Mouse (Mus musculus): ENCODE data around the gene Ost4. TPM values are rescaled to one million over a fixed set of nuclear protein-coding genes. Genes with fewer than 3 reads are reported as not detected.

Gene Ost4
- total and polyA plus RNA-seq, 3 experiments, result 220 to 478 (median 321) TPM

DNA sequence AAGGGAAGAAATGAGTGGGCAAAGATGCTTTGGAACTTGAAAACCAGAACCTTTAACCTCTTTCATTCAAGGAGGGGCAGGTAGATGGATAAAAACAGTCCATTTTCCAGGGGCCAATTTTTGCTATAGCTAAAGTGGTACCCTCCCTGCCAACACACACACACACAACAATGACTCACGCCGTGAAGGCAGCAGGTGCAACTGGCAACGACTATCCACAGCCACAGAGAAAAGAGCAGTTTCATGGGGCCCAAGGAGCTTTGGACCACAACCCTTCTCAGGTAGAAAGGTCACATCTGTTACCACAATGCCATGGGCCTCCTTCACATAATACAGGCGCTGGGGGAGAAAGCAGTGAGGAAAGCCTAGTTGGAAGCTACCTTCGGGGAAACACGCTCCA is 48.2 kb upstream of the Ost4 start:
- Histone ChIP-seq H3K36me3 (ENCODE audit: control insufficient read depth in 1 of 2, insufficient read depth in 2 of 2, low read length in 2 of 2) (peaks cover 4 to 17% of the 10 kb centered on the region in 2 experiments; a peak in 3 of 4 replicates), H3K4me3 (ENCODE audit: control insufficient read depth in 1 of 2, insufficient read depth in 1 of 2, low read depth in 2 of 2, low read length in 2 of 2) (no peak overlapping the region), H3K27ac (ENCODE audit: control insufficient read depth, low read depth, low read length) (no peak overlapping the region), H3K4me1 (ENCODE audit: control insufficient read depth in 1 of 2, insufficient read depth in 2 of 2, low read length in 2 of 2) (peaks cover 2 to 25% of the 10 kb centered on the region in 2 experiments), H3K79me2 (ENCODE audit: control insufficient read depth, insufficient read depth, low read length, poor library complexity) (peaks cover 25% of the 10 kb centered on the region), H3K27me3 (ENCODE audit: control insufficient read depth in 1 of 2, insufficient read depth in 2 of 2, low read length in 2 of 2) (no peaks in the 10 kb centered on the region), H3K9me3 (replicated peaks; ENCODE audit: insufficient read depth, low read length) (no peaks in the 10 kb centered on the region), H3K9ac (ENCODE audit: control insufficient read depth, low read depth, low read length, poor library complexity, severe bottlenecking) (no peak overlapping the region)
- TF ChIP-seq TBP (IDR thresholded peaks at IDR 0.05; ENCODE audit: low read depth, low read length), result no peak
- TF ChIP-seq MXI1 (IDR thresholded peaks at IDR 0.05; ENCODE audit: low read depth, low read length), result no peak
- TF ChIP-seq UBTF (IDR thresholded peaks at IDR 0.05; ENCODE audit: borderline replicate concordance, insufficient read depth, low read depth, low read length), result no peak
- TF ChIP-seq SIN3A (IDR thresholded peaks at IDR 0.05; ENCODE audit: low read length), result no peak
- no peak for TF ChIP-seq ZKSCAN1 (IDR thresholded peaks at IDR 0.05; ENCODE audit: low read depth, low read length)
- no peak for TF ChIP-seq NRF1 (IDR thresholded peaks at IDR 0.05; ENCODE audit: insufficient read depth, low read depth, low read length, poor library complexity, severe bottlenecking)
- no peak for TF ChIP-seq POLR2AphosphoS2 (IDR thresholded peaks at IDR 0.05; ENCODE audit: low read length)
- no peak for TF ChIP-seq ZC3H11A (IDR thresholded peaks at IDR 0.05; ENCODE audit: low read depth, low read length)
- no peak for TF ChIP-seq ELF1 (IDR thresholded peaks at IDR 0.05; ENCODE audit: low read depth, low read length)
- TF ChIP-seq SMC3 (IDR thresholded peaks at IDR 0.05; ENCODE audit: low read depth, low read length), result no peak
- DNase-seq (ENCODE audit: low read depth, low spot score), result no peak

DNA sequence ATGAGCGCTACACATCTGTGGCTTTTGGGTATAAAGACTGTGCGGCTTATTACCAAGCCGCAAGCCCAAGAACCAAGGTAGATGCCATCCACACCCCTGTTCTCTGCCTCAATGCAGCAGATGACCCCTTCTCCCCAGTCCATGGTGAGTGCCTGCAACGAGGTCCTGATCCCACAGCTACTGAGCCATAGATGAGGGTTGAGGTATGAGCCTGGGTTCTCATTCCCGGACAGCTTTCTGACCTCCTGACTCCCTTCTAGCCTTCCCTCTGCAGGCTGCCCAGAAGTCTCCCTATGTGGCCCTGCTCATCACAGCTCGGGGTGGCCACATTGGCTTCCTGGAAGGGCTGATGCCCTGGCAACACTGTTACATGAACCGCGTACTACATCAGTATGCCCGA is 47.0 kb upstream of the Ost4 start:
- Histone ChIP-seq H3K27me3 (ENCODE audit: control insufficient read depth in 1 of 2, insufficient read depth in 2 of 2, low read length in 2 of 2) (no peaks in the 10 kb centered on the region), H3K4me1 (ENCODE audit: control insufficient read depth in 1 of 2, insufficient read depth in 2 of 2, low read length in 2 of 2) (peaks cover 2 to 22% of the 10 kb centered on the region in 2 experiments; a peak in 3 of 4 replicates), H3K36me3 (ENCODE audit: control insufficient read depth in 1 of 2, insufficient read depth in 2 of 2, low read length in 2 of 2) (peaks cover 4 to 17% of the 10 kb centered on the region in 2 experiments; a peak in 3 of 4 replicates), H3K9me3 (replicated peaks; ENCODE audit: insufficient read depth, low read length) (no peaks in the 10 kb centered on the region), H3K4me3 (ENCODE audit: control insufficient read depth in 1 of 2, insufficient read depth in 1 of 2, low read depth in 2 of 2, low read length in 2 of 2) (no peak overlapping the region), H3K79me2 (ENCODE audit: control insufficient read depth, insufficient read depth, low read length, poor library complexity) (peaks cover 22% of the 10 kb centered on the region), H3K27ac (ENCODE audit: control insufficient read depth, low read depth, low read length) (no peak overlapping the region), H3K9ac (ENCODE audit: control insufficient read depth, low read depth, low read length, poor library complexity, severe bottlenecking) (no peak overlapping the region)
- no peak for DNase-seq (ENCODE audit: low read depth, low spot score)
- TF ChIP-seq CHD2 (IDR thresholded peaks at IDR 0.05; ENCODE audit: low read length) (no peak), ELF1 (IDR thresholded peaks at IDR 0.05; ENCODE audit: low read depth, low read length) (no peak), MEF2A (IDR thresholded peaks at IDR 0.05; ENCODE audit: extremely low read depth, insufficient replicate concordance, low read depth, low read length, poor library complexity, severe bottlenecking) (no peak), ZKSCAN1 (IDR thresholded peaks at IDR 0.05; ENCODE audit: low read depth, low read length) (no peak), SIN3A (IDR thresholded peaks at IDR 0.05; ENCODE audit: low read length) (no peak), POLR2AphosphoS2 (IDR thresholded peaks at IDR 0.05; ENCODE audit: low read length) (peak; percentile 55; the same call in 1 of the 2 replicates), NELFE (IDR thresholded peaks at IDR 0.05; ENCODE audit: low read depth, low read length) (no peak)

DNA sequence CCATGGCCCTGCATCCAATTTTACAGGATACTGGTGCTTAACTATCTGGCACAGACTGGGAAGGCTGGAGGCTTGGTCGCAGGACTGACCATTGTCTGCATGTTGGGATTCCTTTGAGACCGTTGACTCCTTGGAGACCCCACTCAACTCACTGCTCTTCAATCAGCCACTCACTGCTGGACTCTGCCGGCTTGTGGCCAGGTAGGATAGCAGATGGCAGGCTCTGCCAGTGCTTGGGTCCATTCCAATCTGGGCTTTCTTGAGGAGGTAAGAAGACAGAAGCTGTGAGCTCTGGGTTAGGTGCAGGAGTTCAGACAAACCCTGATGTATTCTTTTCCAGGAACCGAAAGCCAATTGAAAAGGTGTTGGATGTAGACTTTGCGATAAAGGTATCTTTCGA is 46.5 kb upstream of the Ost4 start:
- no peaks in the 10 kb centered on the region for H3K9me3 ChIP-seq (replicated peaks; ENCODE audit: insufficient read depth, low read length)
- H3K27ac ChIP-seq (ENCODE audit: control insufficient read depth, low read depth, low read length), result no peak overlapping the region
- TF ChIP-seq MXI1 (IDR thresholded peaks at IDR 0.05; ENCODE audit: low read depth, low read length), result no peak
- TF ChIP-seq CHD1 (IDR thresholded peaks at IDR 0.05; ENCODE audit: low read depth, low read length), result no peak
- TF ChIP-seq BHLHE40 (IDR thresholded peaks at IDR 0.05; ENCODE audit: borderline replicate concordance, low read depth, low read length), result no peak
- TF ChIP-seq CHD2 (IDR thresholded peaks at IDR 0.05; ENCODE audit: low read length), result no peak
- no peak for TF ChIP-seq RAD21 (IDR thresholded peaks at IDR 0.05; ENCODE audit: low read depth, low read length)
- TF ChIP-seq RCOR1 (IDR thresholded peaks at IDR 0.05; ENCODE audit: low read depth, low read length), result no peak
- no peak for TF ChIP-seq TCF12 (IDR thresholded peaks at IDR 0.05; ENCODE audit: low read depth, low read length)
- no peak for TF ChIP-seq E2F4 (IDR thresholded peaks at IDR 0.05; ENCODE audit: borderline replicate concordance, low read depth, low read length)
- TF ChIP-seq MAZ (IDR thresholded peaks at IDR 0.05; ENCODE audit: low read depth, low read length), result no peak
- no peak for TF ChIP-seq TAL1 (IDR thresholded peaks at IDR 0.05; ENCODE audit: low read length)
- H3K4me1 ChIP-seq (ENCODE audit: control insufficient read depth in 1 of 2, insufficient read depth in 2 of 2, low read length in 2 of 2), result peaks cover 2 to 22% of the 10 kb centered on the region in 2 experiments; a peak in 3 of 4 replicates
- no peak overlapping the region for H3K4me3 ChIP-seq (ENCODE audit: control insufficient read depth in 1 of 2, insufficient read depth in 1 of 2, low read depth in 2 of 2, low read length in 2 of 2)
- no peaks in the 10 kb centered on the region for H3K27me3 ChIP-seq (ENCODE audit: control insufficient read depth in 1 of 2, insufficient read depth in 2 of 2, low read length in 2 of 2)
- H3K79me2 ChIP-seq (ENCODE audit: control insufficient read depth, insufficient read depth, low read length, poor library complexity), result peaks cover 18% of the 10 kb centered on the region
- peaks cover 4 to 16% of the 10 kb centered on the region in 2 experiments; a peak in 3 of 4 replicates for H3K36me3 ChIP-seq (ENCODE audit: control insufficient read depth in 1 of 2, insufficient read depth in 2 of 2, low read length in 2 of 2)
- DNase-seq (ENCODE audit: low read depth, low spot score), result no peak
- no peak overlapping the region for H3K9ac ChIP-seq (ENCODE audit: control insufficient read depth, low read depth, low read length, poor library complexity, severe bottlenecking)
